Mouse (Mus musculus): ENCODE measurements around the gene Ppp1r1b.

GRCm38 (mm10) chr11:98329081-98329959 lies 18.9 kb upstream of the Ppp1r1b start, which contains the start of gene Neurod2:
- no peak for TF ChIP-seq POLR2A (IDR thresholded peaks at IDR 0.05; ENCODE audit: borderline replicate concordance, control insufficient read depth, low read depth, low read length)
- no peak for TF ChIP-seq CTCF (IDR thresholded peaks at IDR 0.05; ENCODE audit: control insufficient read depth, insufficient read depth, low read length)

All from bone marrow, adult 2 months (tissue).